Mouse (Mus musculus) adrenal gland, adult (tissue): ENCODE measurements around the gene Jdp2.
A peak's percentile ranks its signal among the peaks of the same experiment; 100 is the strongest.

Source experiments
- DNase-seq, 2 experiments: peaks; one replicate each; pipeline ENCODE4 v3.0.0; 2022 to 2023; ENCODE audit warnings: low spot score in 1 of 2; ENCODE audit not compliant: inconsistent age in 2 of 2

Jdp2 gene

GRCm38 (mm10) chr12:85631196-85631595 lies 32.4 kb downstream of the Jdp2 start:
- no peak for DNase-seq

GRCm38 (mm10) chr12:85632321-85632720 lies 33.5 kb downstream of the Jdp2 start:
- no peak for DNase-seq

- peak in 1 of 2 experiments; percentile 2 for DNase-seq
Observed at GRCm38 (mm10) chr12:85637932-85638331, 39.1 kb downstream of the Jdp2 start.

GRCm38 (mm10) chr12:85638541-85639325 lies 39.9 kb downstream of the Jdp2 start:
- DNase-seq: peak in 1 of 2 experiments; percentile 2

GRCm38 (mm10) chr12:85639326-85640008 lies 40.6 kb downstream of the Jdp2 start:
- peak in 1 of 2 experiments; percentile 29 for DNase-seq

- peak in 1 of 2 experiments; percentile 5 for DNase-seq
Observed at GRCm38 (mm10) chr12:85640852-85641563, 42.2 kb downstream of the Jdp2 start.

- DNase-seq: peak in 1 of 2 experiments; percentile 2
Observed at GRCm38 (mm10) chr12:85641564-85641931, 42.7 kb downstream of the Jdp2 start.

- DNase-seq: peak; percentile 5 to 44
Observed at GRCm38 (mm10) chr12:85643735-85644134, 44.9 kb downstream of the Jdp2 start.

- DNase-seq: peak in 1 of 2 experiments; percentile 62
Observed at GRCm38 (mm10) chr12:85645664-85646063, 46.8 kb downstream of the Jdp2 start.

- peak; percentile 25 to 69 for DNase-seq
Observed at GRCm38 (mm10) chr12:85647346-85647745, 48.5 kb downstream of the Jdp2 start.

GRCm38 (mm10) chr12:85647955-85648354 lies 49.1 kb downstream of the Jdp2 start:
- no peak for DNase-seq

GRCm38 (mm10) chr12:85659319-85659718 lies 60.5 kb downstream of the Jdp2 start:
- no peak for DNase-seq

- no peak for DNase-seq
Observed at GRCm38 (mm10) chr12:85660855-85661254, 62.0 kb downstream of the Jdp2 start.

GRCm38 (mm10) chr12:85662232-85662631 lies 63.4 kb downstream of the Jdp2 start:
- DNase-seq: peak; percentile 44 to 52

GRCm38 (mm10) chr12:85662896-85663295 lies 64.1 kb downstream of the Jdp2 start:
- peak; percentile 67 to 91 for DNase-seq

GRCm38 (mm10) chr12:85666112-85666511 lies 67.3 kb downstream of the Jdp2 start:
- no peak for DNase-seq

- DNase-seq: no peak
Observed at GRCm38 (mm10) chr12:85667071-85667470, 68.2 kb downstream of the Jdp2 start.

GRCm38 (mm10) chr12:85668696-85669095 lies 69.9 kb downstream of the Jdp2 start:
- no peak for DNase-seq

- DNase-seq: no peak
Observed at GRCm38 (mm10) chr12:85670080-85670479, 71.3 kb downstream of the Jdp2 start.

- no peak for DNase-seq
Observed at GRCm38 (mm10) chr12:85673914-85674313, 75.1 kb downstream of the Jdp2 start.

GRCm38 (mm10) chr12:85679117-85679516 lies 80.3 kb downstream of the Jdp2 start:
- DNase-seq: no peak

GRCm38 (mm10) chr12:85679808-85680207 lies 81.0 kb downstream of the Jdp2 start:
- no peak for DNase-seq
